Mouse (Mus musculus): ENCODE data around the gene Cbwd1. TPM values are rescaled to one million over a fixed set of nuclear protein-coding genes. Genes with fewer than 3 reads are reported as not detected.

Cbwd1 gene
- polyA plus RNA-seq, 1 experiment from 2014 or later = 16.9 TPM

GRCm38 (mm10) chr19:24993526-24993925 is 32.1 kb upstream of the Cbwd1 start:
- 66% methylated on average over 6 of the region's 6 CpGs for WGBS (ENCODE audit: insufficient replicate concordance)

GRCm38 (mm10) chr19:24990138-24990822 is 28.9 kb upstream of the Cbwd1 start:
- no peak overlapping the region for H3K9ac ChIP-seq
- no peaks in the 10 kb centered on the region for H3K27me3 ChIP-seq (replicated peaks)
- H3K36me3 ChIP-seq = no peaks in the 10 kb centered on the region
- no peaks in the 10 kb centered on the region for H3K9me3 ChIP-seq (replicated peaks)
- WGBS (ENCODE audit: insufficient replicate concordance) = 20% methylated on average over 7 of the region's 7 CpGs
- peak; percentile 74 for ATAC-seq
- peak overlapping the region; percentile 40 for H3K4me2 ChIP-seq
- no peak overlapping the region for H3K4me3 ChIP-seq
- peak overlapping the region; percentile 65 for H3K27ac ChIP-seq
- peaks cover 26% of the 10 kb centered on the region for H3K4me1 ChIP-seq

More at GRCm38 (mm10) chr19:24993526-24993925, 32.1 kb upstream of the Cbwd1 start:
- Histone ChIP-seq H3K4me3 (no peak overlapping the region), H3K9me3 (replicated peaks) (no peaks in the 10 kb centered on the region), H3K9ac (no peak overlapping the region), H3K27me3 (replicated peaks) (no peaks in the 10 kb centered on the region), H3K27ac (no peak overlapping the region), H3K4me2 (no peak overlapping the region), H3K4me1 (peaks cover 37% of the 10 kb centered on the region), H3K36me3 (no peaks in the 10 kb centered on the region)
- ATAC-seq = no peak

GRCm38 (mm10) chr19:24988831-24989230 is 27.4 kb upstream of the Cbwd1 start:
- Histone ChIP-seq H3K4me1 (peaks cover 26% of the 10 kb centered on the region), H3K9me3 (replicated peaks) (no peaks in the 10 kb centered on the region), H3K27ac (no peak overlapping the region), H3K4me2 (no peak overlapping the region), H3K36me3 (no peaks in the 10 kb centered on the region), H3K9ac (no peak overlapping the region), H3K4me3 (no peak overlapping the region), H3K27me3 (replicated peaks) (no peaks in the 10 kb centered on the region)
- ATAC-seq = no peak
- WGBS (ENCODE audit: insufficient replicate concordance) = 44% methylated on average over 5 of the region's 5 CpGs

- Histone ChIP-seq H3K36me3 (no peaks in the 10 kb centered on the region), H3K4me1 (peaks cover 26% of the 10 kb centered on the region), H3K4me2 (no peak overlapping the region), H3K9me3 (replicated peaks) (no peaks in the 10 kb centered on the region), H3K9ac (no peak overlapping the region), H3K27ac (no peak overlapping the region), H3K4me3 (no peak overlapping the region), H3K27me3 (replicated peaks) (no peaks in the 10 kb centered on the region)
- WGBS (ENCODE audit: insufficient replicate concordance) = 30% methylated on average over 4 of the region's 4 CpGs
- ATAC-seq = no peak
Measured at GRCm38 (mm10) chr19:24987355-24987754, 25.9 kb upstream of the Cbwd1 start.

- 75% methylated on average over 2 of the region's 2 CpGs for WGBS (ENCODE audit: insufficient replicate concordance)
- no peak for ATAC-seq
- H3K4me3 ChIP-seq = no peak overlapping the region
- H3K4me1 ChIP-seq = peaks cover 23% of the 10 kb centered on the region
- no peak overlapping the region for H3K9ac ChIP-seq
- H3K4me2 ChIP-seq = no peak overlapping the region
- H3K9me3 ChIP-seq (replicated peaks) = no peaks in the 10 kb centered on the region
- H3K27ac ChIP-seq = no peak overlapping the region
- no peaks in the 10 kb centered on the region for H3K36me3 ChIP-seq
- no peaks in the 10 kb centered on the region for H3K27me3 ChIP-seq (replicated peaks)
Measured at GRCm38 (mm10) chr19:24985045-24985444, 23.6 kb upstream of the Cbwd1 start.

GRCm38 (mm10) chr19:24983857-24984498 is 22.6 kb upstream of the Cbwd1 start:
- Histone ChIP-seq H3K4me3 (no peak overlapping the region), H3K4me1 (peaks cover 20% of the 10 kb centered on the region), H3K36me3 (no peaks in the 10 kb centered on the region), H3K4me2 (no peak overlapping the region), H3K9me3 (replicated peaks) (no peaks in the 10 kb centered on the region), H3K27me3 (replicated peaks) (no peaks in the 10 kb centered on the region), H3K27ac (no peak overlapping the region), H3K9ac (no peak overlapping the region)
- ATAC-seq = no peak
- 57% methylated on average over 7 of the region's 7 CpGs for WGBS (ENCODE audit: insufficient replicate concordance)

- Histone ChIP-seq H3K36me3 (no peaks in the 10 kb centered on the region), H3K9me3 (replicated peaks) (no peaks in the 10 kb centered on the region), H3K4me3 (no peak overlapping the region), H3K4me2 (no peak overlapping the region), H3K9ac (no peak overlapping the region), H3K4me1 (peaks cover 20% of the 10 kb centered on the region), H3K27ac (no peak overlapping the region), H3K27me3 (replicated peaks) (no peaks in the 10 kb centered on the region)
- 73% methylated on average over 4 of the region's 4 CpGs for WGBS (ENCODE audit: insufficient replicate concordance)
- ATAC-seq = no peak
Measured at GRCm38 (mm10) chr19:24983050-24983449, 21.6 kb upstream of the Cbwd1 start.

GRCm38 (mm10) chr19:24981294-24981693 is 19.9 kb upstream of the Cbwd1 start:
- peaks cover 12% of the 10 kb centered on the region for H3K4me1 ChIP-seq
- H3K4me3 ChIP-seq = no peak overlapping the region
- no peaks in the 10 kb centered on the region for H3K9me3 ChIP-seq (replicated peaks)
- H3K9ac ChIP-seq = no peak overlapping the region
- no peaks in the 10 kb centered on the region for H3K27me3 ChIP-seq (replicated peaks)
- H3K27ac ChIP-seq = no peak overlapping the region
- no peaks in the 10 kb centered on the region for H3K36me3 ChIP-seq
- H3K4me2 ChIP-seq = no peak overlapping the region
- WGBS (ENCODE audit: insufficient replicate concordance) = 72% methylated on average over 8 of the region's 8 CpGs
- ATAC-seq = no peak

- Histone ChIP-seq H3K4me1 (peaks cover 12% of the 10 kb centered on the region), H3K27ac (no peak overlapping the region), H3K4me3 (no peak overlapping the region), H3K27me3 (replicated peaks) (no peaks in the 10 kb centered on the region), H3K9me3 (replicated peaks) (no peaks in the 10 kb centered on the region), H3K4me2 (no peak overlapping the region), H3K9ac (no peak overlapping the region), H3K36me3 (no peaks in the 10 kb centered on the region)
- ATAC-seq = no peak
- WGBS (ENCODE audit: insufficient replicate concordance) = 70% methylated on average over 10 of the region's 10 CpGs
Measured at GRCm38 (mm10) chr19:24978852-24979842, 17.7 kb upstream of the Cbwd1 start.

GRCm38 (mm10) chr19:24977991-24978390 is 16.6 kb upstream of the Cbwd1 start:
- Histone ChIP-seq H3K27me3 (replicated peaks) (no peaks in the 10 kb centered on the region), H3K4me3 (no peak overlapping the region), H3K4me1 (peaks cover 12% of the 10 kb centered on the region), H3K4me2 (no peak overlapping the region), H3K27ac (no peak overlapping the region), H3K9ac (no peak overlapping the region), H3K9me3 (replicated peaks) (no peaks in the 10 kb centered on the region), H3K36me3 (no peaks in the 10 kb centered on the region)
- WGBS (ENCODE audit: insufficient replicate concordance) = 74% methylated on average over 11 of the region's 11 CpGs
- ATAC-seq = no peak

GRCm38 (mm10) chr19:24972701-24973390 is 11.4 kb upstream of the Cbwd1 start:
- no peak for ATAC-seq
- Histone ChIP-seq H3K27me3 (replicated peaks) (no peaks in the 10 kb centered on the region), H3K4me3 (no peak overlapping the region), H3K4me1 (no peaks in the 10 kb centered on the region), H3K27ac (no peak overlapping the region), H3K9ac (no peak overlapping the region), H3K4me2 (no peak overlapping the region), H3K9me3 (replicated peaks) (no peaks in the 10 kb centered on the region), H3K36me3 (no peaks in the 10 kb centered on the region)
- WGBS (ENCODE audit: insufficient replicate concordance) = 63% methylated on average over 3 of the region's 3 CpGs
